Mouse (Mus musculus): ENCODE measurements around the gene Sclt1. TPM values are rescaled to one million over a fixed set of nuclear protein-coding genes. Genes with fewer than 3 reads are reported as not detected.

Sclt1 gene
- polyA plus RNA-seq, 1 experiment from 2014 or later: 33.0 TPM

DNA sequence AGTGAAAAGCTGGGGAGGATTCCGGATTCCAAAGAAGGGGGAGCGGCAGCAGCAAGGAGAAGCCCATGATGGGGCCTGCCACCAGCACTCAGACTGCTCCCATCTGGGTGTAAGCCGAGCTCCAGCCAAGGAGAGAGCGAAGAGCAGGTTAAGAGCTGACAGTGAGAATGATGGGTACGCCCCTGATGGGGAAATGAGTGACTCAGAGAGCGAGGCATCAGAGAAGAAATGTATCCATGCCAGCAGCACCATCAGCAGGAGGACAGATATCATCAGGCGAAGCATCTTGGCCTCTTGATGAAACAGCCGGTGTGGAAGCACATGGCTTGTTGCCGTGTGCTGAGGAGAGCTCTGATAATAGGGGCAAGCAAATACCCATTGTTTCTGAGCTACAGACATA, 128.6 kb downstream of the Sclt1 start:
- Histone ChIP-seq H3K4me1 (replicated peaks; ENCODE audit: control insufficient read depth, insufficient read depth, low read length) (no peaks in the 10 kb centered on the region), H3K4me2 (ENCODE audit: low read depth, low read length, severe bottlenecking) (no peak overlapping the region), H3K36me3 (ENCODE audit: control insufficient read depth, insufficient read depth, low read length) (peaks cover 11% of the 10 kb centered on the region), H3K9me3 (ENCODE audit: control insufficient read depth, low read length) (no peaks in the 10 kb centered on the region; the same call in 1 of the 2 replicates), H3K4me3 (ENCODE audit: low read depth, low read length) (no peak overlapping the region), H3K9ac (ENCODE audit: low read length) (no peak overlapping the region), H3K27me3 (ENCODE audit: control insufficient read depth, insufficient read depth, low read length) (no peaks in the 10 kb centered on the region), H3K27ac (ENCODE audit: low read depth, low read length) (no peak overlapping the region)
- 91% methylated on average over 9 of the region's 9 CpGs for WGBS
- DNase-seq (ENCODE audit: low spot score): no peak
- no peak for ATAC-seq (replicated peaks; ENCODE audit: low FRiP score)

DNA sequence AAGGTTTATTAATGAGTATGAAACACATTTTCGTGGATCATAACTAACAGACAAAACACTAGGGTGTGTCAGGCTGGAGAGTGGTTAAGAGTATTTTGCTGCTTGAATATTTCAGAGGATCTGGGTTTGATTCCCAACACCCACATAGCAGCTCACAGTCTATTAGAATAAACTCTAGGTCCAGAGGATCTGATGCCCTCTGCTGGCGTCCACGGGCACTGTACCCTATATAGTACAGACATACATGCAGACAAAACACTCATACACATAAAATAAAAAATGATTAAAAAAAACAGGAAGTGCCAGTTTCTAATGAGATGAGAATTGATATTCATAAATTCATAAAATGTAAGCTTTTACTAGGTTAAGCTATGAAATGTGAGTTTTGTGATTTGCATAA, 130.1 kb downstream of the Sclt1 start:
- H3K9ac ChIP-seq (ENCODE audit: low read length): no peak overlapping the region
- ATAC-seq (replicated peaks; ENCODE audit: low FRiP score): no peak; the same call in 1 of the 2 replicates
- H3K4me1 ChIP-seq (replicated peaks; ENCODE audit: control insufficient read depth, insufficient read depth, low read length): no peaks in the 10 kb centered on the region
- no peak overlapping the region for H3K4me3 ChIP-seq (ENCODE audit: low read depth, low read length)
- DNase-seq (ENCODE audit: low spot score): no peak
- no peak overlapping the region for H3K4me2 ChIP-seq (ENCODE audit: low read depth, low read length, severe bottlenecking)
- H3K36me3 ChIP-seq (ENCODE audit: control insufficient read depth, insufficient read depth, low read length): peaks cover 11% of the 10 kb centered on the region
- no peak overlapping the region for H3K27ac ChIP-seq (ENCODE audit: low read depth, low read length)
- no peaks in the 10 kb centered on the region; the same call in 1 of the 2 replicates for H3K9me3 ChIP-seq (ENCODE audit: control insufficient read depth, low read length)
- no peaks in the 10 kb centered on the region for H3K27me3 ChIP-seq (ENCODE audit: control insufficient read depth, insufficient read depth, low read length)
- whole genome bisulfite sequencing: 88% methylated on average over 3 of the region's 3 CpGs

DNA sequence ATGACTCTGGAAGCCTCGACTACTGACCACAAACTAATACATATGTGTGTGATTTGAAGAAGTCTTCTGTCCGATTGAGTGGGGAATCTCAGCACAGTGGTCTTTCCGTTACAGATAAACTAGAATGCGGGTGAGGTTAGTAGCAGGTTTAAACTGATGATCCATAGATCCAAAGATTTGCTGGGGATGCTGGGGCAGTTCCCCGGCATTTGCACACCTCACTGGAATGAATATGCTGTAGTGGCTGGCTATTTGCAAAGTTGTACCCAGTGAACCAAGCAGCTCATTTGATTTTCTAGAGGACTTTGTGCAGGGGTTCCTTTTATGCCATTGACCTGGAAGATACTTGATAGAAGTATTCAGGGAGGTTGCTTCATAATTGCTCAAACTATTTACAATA, 133.2 kb downstream of the Sclt1 start:
- H3K27me3 ChIP-seq (ENCODE audit: control insufficient read depth, insufficient read depth, low read length): no peaks in the 10 kb centered on the region
- peaks cover 17% of the 10 kb centered on the region for H3K36me3 ChIP-seq (ENCODE audit: control insufficient read depth, insufficient read depth, low read length)
- H3K4me2 ChIP-seq (ENCODE audit: low read depth, low read length, severe bottlenecking): no peak overlapping the region
- H3K9me3 ChIP-seq (ENCODE audit: control insufficient read depth, low read length): no peaks in the 10 kb centered on the region; the same call in 1 of the 2 replicates
- H3K4me1 ChIP-seq (replicated peaks; ENCODE audit: control insufficient read depth, insufficient read depth, low read length): peaks cover under 1% of the 10 kb centered on the region; the same call in 1 of the 2 replicates
- WGBS: 92% methylated on average over 5 of the region's 5 CpGs
- H3K27ac ChIP-seq (ENCODE audit: low read depth, low read length): no peak overlapping the region
- no peak overlapping the region for H3K4me3 ChIP-seq (ENCODE audit: low read depth, low read length)
- ATAC-seq (replicated peaks; ENCODE audit: low FRiP score) (no peak), DNase-seq (ENCODE audit: low spot score) (no peak)
- H3K9ac ChIP-seq (ENCODE audit: low read length): no peak overlapping the region

DNA sequence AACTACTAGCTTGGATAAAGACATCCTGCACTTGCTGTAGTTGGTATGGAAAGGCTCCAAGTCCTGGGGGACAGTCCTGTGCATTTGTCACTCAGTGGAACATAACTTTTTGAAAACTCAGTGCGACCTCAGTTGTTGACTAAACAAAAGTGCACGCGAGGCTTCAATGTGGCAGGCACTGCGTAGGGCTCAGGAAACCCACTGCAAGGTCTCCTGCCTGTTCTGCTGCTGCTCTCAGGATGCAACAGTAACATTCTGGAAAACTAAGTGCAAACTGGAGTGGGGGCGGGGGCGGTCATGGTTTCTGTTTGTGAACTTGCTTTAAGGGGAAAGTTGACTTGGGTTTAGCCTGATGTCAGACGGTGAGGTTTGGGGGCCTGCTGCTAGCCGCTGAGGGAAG, 134.8 kb downstream of the Sclt1 start:
- no peak for ATAC-seq (replicated peaks; ENCODE audit: low FRiP score)
- no peaks in the 10 kb centered on the region; the same call in 1 of the 2 replicates for H3K9me3 ChIP-seq (ENCODE audit: control insufficient read depth, low read length)
- DNase-seq (ENCODE audit: low spot score): no peak
- no peak overlapping the region for H3K4me2 ChIP-seq (ENCODE audit: low read depth, low read length, severe bottlenecking)
- H3K4me3 ChIP-seq (ENCODE audit: low read depth, low read length): no peak overlapping the region
- peaks cover 11% of the 10 kb centered on the region; the same call in 1 of the 2 replicates for H3K4me1 ChIP-seq (replicated peaks; ENCODE audit: control insufficient read depth, insufficient read depth, low read length)
- H3K9ac ChIP-seq (ENCODE audit: low read length): no peak overlapping the region
- no peak overlapping the region for H3K27ac ChIP-seq (ENCODE audit: low read depth, low read length)
- no peaks in the 10 kb centered on the region for H3K27me3 ChIP-seq (ENCODE audit: control insufficient read depth, insufficient read depth, low read length)
- WGBS: 94% methylated on average over 8 of the region's 8 CpGs
- peaks cover 11% of the 10 kb centered on the region; the same call in 1 of the 2 replicates for H3K36me3 ChIP-seq (ENCODE audit: control insufficient read depth, insufficient read depth, low read length)

DNA sequence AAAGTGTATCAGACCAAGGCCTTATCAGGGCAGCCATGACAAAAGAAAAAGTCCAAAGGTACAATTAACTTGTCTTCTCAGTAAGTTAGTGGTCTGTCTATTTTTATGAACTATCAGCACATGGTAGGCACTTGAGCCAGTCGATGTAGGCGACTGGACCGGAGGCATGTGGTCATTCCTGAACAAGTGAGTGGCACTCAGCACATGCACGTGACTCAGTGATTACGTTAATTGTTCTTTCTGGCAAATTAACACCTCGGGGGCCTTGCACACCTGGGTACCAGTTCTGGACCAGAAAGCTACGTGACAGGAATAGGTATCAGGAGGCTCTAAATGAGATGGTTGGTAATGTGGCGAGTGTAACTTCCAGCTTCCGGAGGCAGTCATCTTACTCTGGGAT, 135.3 kb downstream of the Sclt1 start:
- no peak for DNase-seq (ENCODE audit: low spot score)
- Histone ChIP-seq H3K4me1 (replicated peaks; ENCODE audit: control insufficient read depth, insufficient read depth, low read length) (peaks cover 11% of the 10 kb centered on the region; the same call in 1 of the 2 replicates), H3K27me3 (ENCODE audit: control insufficient read depth, insufficient read depth, low read length) (no peaks in the 10 kb centered on the region), H3K4me2 (ENCODE audit: low read depth, low read length, severe bottlenecking) (no peak overlapping the region), H3K9me3 (ENCODE audit: control insufficient read depth, low read length) (no peaks in the 10 kb centered on the region; the same call in 1 of the 2 replicates), H3K9ac (ENCODE audit: low read length) (no peak overlapping the region), H3K4me3 (ENCODE audit: low read depth, low read length) (no peak overlapping the region), H3K36me3 (ENCODE audit: control insufficient read depth, insufficient read depth, low read length) (peaks cover 9% of the 10 kb centered on the region; the same call in 1 of the 2 replicates), H3K27ac (ENCODE audit: low read depth, low read length) (no peak overlapping the region)
- WGBS: 88% methylated on average over 9 of the region's 9 CpGs
- no peak for ATAC-seq (replicated peaks; ENCODE audit: low FRiP score)

DNA sequence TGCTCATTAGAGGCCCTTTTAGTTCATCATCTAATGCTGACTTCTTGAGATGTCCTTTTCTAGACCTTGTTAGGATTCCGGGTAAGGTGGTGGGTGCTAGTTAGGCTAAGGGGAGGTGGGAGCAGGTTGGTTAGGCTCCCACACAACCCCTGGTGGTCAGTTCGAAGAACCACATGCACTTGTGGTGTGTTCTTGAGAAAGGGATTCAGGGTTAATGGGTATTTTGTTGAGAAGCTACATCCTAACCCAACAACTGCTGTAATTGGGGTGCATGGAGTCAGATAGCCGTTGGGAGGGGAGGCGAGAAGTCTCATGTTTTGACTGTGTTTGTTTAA, 136.0 kb downstream of the Sclt1 start:
- H3K9ac ChIP-seq (ENCODE audit: low read length): no peak overlapping the region
- no peak for DNase-seq (ENCODE audit: low spot score)
- no peaks in the 10 kb centered on the region for H3K9me3 ChIP-seq (ENCODE audit: control insufficient read depth, low read length)
- H3K4me3 ChIP-seq (ENCODE audit: low read depth, low read length): no peak overlapping the region
- H3K4me1 ChIP-seq (replicated peaks; ENCODE audit: control insufficient read depth, insufficient read depth, low read length): peaks cover 11% of the 10 kb centered on the region; the same call in 1 of the 2 replicates
- no peak overlapping the region for H3K4me2 ChIP-seq (ENCODE audit: low read depth, low read length, severe bottlenecking)
- 89% methylated on average over 4 of the region's 4 CpGs for WGBS
- no peak for ATAC-seq (replicated peaks; ENCODE audit: low FRiP score)
- peaks cover 6% of the 10 kb centered on the region; the same call in 1 of the 2 replicates for H3K36me3 ChIP-seq (ENCODE audit: control insufficient read depth, insufficient read depth, low read length)
- H3K27ac ChIP-seq (ENCODE audit: low read depth, low read length): no peak overlapping the region
- no peaks in the 10 kb centered on the region for H3K27me3 ChIP-seq (ENCODE audit: control insufficient read depth, insufficient read depth, low read length)

DNA sequence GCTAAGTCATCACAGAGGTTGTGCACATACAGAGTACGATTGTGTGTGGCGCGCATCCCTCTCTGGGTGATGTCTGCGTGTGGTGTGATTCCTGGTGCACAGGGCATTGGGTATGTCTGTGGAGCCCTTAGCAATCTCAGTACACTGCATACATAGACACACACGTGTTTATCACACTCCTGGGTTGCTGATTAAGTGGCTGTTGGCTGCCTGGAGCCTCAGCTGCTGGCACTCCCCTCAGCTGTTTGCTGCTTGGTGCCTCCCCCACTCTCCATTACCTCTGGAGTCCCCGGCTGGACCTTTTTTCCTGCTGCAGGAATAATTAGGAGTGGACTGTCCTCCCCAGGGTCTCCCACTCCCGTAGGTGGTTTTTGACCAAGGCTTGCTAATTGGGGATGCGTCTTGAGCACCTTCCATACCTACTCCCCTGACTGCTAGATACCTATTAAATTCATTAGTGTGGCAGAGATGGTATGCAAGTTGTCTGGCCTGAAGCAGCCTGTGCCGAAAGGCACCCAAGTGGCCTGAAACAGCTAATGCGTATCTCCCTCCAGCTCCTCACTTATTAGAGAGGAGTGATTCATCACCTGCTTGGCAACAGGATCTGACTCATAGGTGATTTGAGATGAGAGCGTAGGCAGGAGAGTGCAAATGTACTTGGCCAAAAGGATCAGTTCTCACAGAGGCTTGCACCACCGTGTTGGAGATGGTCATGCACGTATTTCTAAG, 136.5 kb downstream of the Sclt1 start:
- H3K4me1 ChIP-seq (replicated peaks; ENCODE audit: control insufficient read depth, insufficient read depth, low read length): peaks cover 11% of the 10 kb centered on the region; the same call in 1 of the 2 replicates
- H3K9me3 ChIP-seq (ENCODE audit: control insufficient read depth, low read length): no peaks in the 10 kb centered on the region
- 89% methylated on average over 13 of the region's 13 CpGs for WGBS
- no peak overlapping the region for H3K9ac ChIP-seq (ENCODE audit: low read length)
- no peak overlapping the region for H3K4me3 ChIP-seq (ENCODE audit: low read depth, low read length)
- no peak overlapping the region for H3K27ac ChIP-seq (ENCODE audit: low read depth, low read length)
- no peaks in the 10 kb centered on the region for H3K27me3 ChIP-seq (ENCODE audit: control insufficient read depth, insufficient read depth, low read length)
- ATAC-seq (replicated peaks; ENCODE audit: low FRiP score) (peak; percentile 39; the same call in 1 of the 2 replicates), DNase-seq (ENCODE audit: low spot score) (no peak)
- H3K36me3 ChIP-seq (ENCODE audit: control insufficient read depth, insufficient read depth, low read length): peaks cover 6% of the 10 kb centered on the region; the same call in 1 of the 2 replicates
- H3K4me2 ChIP-seq (ENCODE audit: low read depth, low read length, severe bottlenecking): no peak overlapping the region

DNA sequence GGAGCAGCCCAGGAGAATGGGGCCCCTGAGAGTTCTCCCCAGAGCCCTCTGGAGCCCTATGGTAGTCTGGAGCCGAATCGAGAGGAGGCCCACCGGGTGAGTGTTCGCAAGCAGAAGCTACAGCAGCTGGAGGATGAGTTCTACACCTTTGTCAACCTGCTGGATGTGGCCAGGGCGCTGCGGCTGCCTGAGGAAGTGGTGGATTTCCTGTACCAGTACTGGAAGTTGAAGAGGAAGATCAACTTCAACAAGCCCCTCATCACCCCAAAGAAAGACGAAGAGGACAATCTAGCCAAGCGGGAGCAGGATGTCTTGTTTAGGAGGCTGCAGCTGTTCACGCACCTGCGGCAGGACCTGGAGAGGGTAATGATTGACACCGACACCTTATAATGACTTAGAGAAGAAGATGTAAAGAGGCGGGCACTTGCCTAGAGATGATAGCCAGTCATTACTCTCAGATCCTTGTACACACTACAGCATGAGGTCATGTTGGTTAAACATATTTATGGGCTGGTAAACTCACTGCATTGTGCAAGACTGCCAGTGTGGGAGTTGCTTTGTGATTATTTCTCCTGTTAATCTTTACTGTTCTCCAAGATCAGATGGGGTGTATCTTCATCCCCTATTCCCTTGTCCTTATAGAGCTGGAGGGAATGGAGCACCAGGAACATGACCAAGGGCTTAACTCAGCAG, 137.5 kb downstream of the Sclt1 start:
- Histone ChIP-seq H3K9ac (ENCODE audit: low read length) (no peak overlapping the region), H3K4me2 (ENCODE audit: low read depth, low read length, severe bottlenecking) (no peak overlapping the region), H3K4me1 (replicated peaks; ENCODE audit: control insufficient read depth, insufficient read depth, low read length) (peaks cover 11% of the 10 kb centered on the region; the same call in 1 of the 2 replicates), H3K4me3 (ENCODE audit: low read depth, low read length) (no peak overlapping the region), H3K27ac (ENCODE audit: low read depth, low read length) (no peak overlapping the region), H3K36me3 (ENCODE audit: control insufficient read depth, insufficient read depth, low read length) (peaks cover 6% of the 10 kb centered on the region; the same call in 1 of the 2 replicates), H3K27me3 (ENCODE audit: control insufficient read depth, insufficient read depth, low read length) (no peaks in the 10 kb centered on the region), H3K9me3 (ENCODE audit: control insufficient read depth, low read length) (no peaks in the 10 kb centered on the region)
- ATAC-seq (replicated peaks; ENCODE audit: low FRiP score) (no peak), DNase-seq (ENCODE audit: low spot score) (no peak)
- WGBS: 93% methylated on average over 12 of the region's 12 CpGs

All from forebrain, embryonic 11.5 days (tissue).